Mouse (Mus musculus) ES-CJ7 (cell line): Measurements from ENCODE around the gene Hectd4.

Source experiments
- DNase-seq: peaks from one replicate; pipeline ENCODE4 v3.0.0; 2011; ENCODE audit warnings: low read depth, low spot score

Gene Hectd4

DNA sequence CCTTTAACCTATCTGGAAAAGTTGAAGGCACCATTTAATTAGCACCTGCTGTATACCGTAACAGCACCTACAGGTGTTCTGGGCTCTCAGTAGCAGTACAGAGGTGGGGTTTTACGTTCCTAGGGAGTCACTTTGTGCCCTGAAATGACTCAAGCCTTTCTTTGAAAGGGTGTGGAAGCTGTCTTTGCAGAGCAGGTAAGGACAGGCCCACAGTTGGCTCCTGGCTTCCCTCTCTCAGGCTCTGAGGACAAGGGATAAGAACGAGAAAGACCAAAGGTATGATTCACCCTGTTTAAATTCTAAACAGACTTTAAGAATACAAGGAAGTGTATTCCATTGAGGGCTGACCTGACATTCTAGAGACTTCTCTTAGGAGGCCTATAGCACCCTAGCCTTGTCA is 173.4 kb downstream of the Hectd4 start:
- DNase-seq = no peak

DNA sequence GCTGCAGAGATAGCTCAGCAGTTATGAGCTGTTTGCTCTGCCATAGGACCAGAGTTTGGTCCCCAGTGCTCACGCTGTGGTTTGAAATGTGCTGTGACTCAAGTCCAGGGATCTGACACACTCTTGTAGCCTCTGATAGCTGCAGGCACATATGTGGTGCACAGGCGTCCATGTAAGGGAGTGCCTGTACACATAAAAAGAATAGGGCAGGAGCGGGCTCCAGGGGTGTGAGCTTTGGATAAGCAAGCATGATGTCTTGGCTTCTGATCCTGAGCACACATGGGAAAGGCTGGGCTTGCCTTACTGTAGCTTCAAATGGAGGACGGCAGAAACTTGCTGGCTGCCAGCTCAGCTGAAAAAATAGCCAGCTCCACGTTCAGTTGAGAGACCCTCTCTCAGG is 175.6 kb downstream of the Hectd4 start:
- DNase-seq = no peak

DNA sequence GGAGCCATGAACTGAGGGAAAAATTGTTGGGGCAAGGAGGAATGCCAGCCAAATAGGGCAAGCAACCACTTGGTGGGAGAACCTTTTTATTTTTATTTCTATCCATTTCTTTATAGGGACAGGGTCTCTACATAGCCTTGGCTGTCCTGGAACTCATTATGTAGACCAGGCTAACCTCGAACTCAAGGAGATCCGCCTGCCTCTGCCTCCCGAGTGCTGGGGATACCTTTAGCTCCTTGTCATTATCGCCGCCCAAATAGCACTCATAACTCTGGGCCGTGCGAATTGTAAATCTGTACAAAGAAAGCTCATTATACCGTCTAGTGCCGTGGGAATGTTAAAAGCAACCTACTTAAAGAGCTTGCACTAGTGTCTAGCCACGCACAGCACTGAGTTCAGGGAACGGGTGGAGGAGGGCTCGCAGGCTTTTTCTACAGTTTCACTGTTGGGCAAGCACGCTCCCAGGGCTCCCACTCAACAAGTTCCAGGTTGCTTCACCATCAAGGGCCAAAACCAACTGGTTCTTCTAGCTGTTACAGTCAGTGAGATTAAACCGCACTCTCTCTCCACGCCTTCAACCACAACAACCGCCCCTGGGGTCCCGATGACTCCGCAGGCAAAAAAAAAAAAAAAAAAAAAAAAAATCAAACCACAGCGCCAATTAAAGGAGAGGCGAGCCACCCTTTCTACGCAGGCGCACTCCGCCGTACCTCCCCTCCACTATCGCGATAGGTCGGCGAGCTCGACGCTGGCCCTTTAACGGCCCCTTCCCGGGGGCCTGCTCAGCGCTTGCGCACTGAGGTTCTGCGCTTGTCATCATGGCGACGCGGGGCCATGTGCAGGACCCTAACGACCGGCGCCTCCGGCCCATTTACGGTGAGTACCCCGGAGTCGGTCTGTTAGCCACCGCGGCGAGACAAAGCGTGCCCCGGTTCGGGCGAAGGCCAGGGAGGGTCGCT is 177.4 kb downstream of the Hectd4 start, which contains the start of gene Naa25:
Gene Naa25, plus strand, starts transcription at position 750 of the 959 bp plus-strand sequence.
- peak; percentile 97 for DNase-seq

DNA sequence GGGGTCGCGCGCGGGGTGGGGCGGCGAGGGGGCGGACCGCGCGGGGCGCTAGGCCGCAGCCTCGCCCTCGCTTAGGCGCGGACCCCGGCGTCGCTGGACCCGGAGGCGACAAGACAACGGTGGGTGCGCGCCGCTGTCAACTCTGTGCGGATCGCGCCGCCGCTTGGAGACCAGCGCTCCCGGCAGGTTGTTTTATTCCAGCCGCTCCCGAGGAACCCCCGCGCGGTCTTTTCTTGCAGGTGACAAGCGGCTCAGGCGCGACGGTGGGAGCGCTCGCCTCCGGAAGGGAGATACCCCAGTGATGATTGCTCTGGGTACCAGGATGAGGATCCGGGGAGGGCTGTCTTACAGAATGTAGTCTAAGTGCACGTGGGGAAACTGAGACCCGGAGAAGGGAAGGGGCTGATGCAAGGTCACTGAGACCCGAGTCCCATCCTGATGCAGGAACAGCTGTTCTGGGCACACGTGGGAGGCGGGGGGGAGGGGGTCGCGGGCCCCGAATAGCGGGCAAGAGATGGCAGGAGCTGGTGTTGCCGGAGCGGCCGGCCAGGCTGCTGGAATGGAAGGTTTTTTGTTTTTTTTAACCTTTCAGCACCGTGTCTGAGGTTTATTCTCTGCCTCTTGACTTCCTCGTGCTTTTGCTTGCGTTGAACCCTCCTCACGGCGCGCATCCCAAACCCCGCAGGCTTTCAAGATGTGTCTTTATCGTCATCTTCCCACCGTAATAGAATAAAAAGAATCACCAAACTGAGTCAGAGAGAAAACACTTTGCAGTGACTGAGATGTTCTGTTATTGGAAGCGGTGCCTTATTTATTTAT is 178.3 kb downstream of the Hectd4 start:
- DNase-seq = peak; percentile 59

DNA sequence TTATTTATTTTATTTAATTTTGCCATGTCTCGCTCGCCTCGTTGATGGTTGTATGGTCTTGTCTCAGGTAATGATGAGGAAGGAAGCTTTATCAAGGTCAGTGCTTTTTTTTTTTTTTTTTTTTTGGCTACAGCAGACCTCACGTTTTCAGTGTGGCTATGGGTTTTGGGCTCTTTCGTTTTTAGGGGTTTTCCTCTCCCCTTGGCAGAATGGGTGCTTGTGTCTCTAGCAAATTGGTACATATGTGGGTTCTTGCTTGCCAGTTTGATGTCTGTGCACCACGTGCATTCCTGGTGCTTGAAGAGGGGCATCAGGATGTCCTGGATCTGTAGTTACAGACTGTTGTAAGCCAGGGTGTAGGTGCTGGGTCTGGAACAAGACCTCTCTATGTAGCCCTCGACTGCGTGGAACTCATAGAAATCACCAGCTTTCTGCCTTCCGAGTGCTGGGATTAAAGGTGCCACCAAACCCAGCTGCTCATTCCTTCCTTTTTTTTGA is 179.0 kb downstream of the Hectd4 start:
- DNase-seq = no peak

DNA sequence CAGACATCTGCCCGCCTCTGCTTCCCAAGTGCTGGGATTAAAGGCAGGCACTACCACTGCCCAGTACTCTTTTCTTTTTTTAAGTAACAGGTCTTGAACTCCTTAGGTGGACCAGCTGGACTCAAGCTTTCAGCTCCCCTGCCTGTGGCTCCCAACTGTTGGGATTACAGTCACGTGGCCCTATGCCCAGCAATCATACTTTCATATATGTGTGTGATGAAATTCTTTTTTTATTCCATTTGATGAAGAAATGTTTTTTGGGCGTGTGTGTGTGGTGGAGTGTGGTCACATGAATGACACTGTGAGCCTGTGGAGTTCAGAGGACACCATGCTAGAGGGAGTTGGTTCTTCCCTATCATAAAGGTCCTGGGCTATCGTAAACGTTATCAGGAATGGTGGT is 179.5 kb downstream of the Hectd4 start:
- no peak for DNase-seq

DNA sequence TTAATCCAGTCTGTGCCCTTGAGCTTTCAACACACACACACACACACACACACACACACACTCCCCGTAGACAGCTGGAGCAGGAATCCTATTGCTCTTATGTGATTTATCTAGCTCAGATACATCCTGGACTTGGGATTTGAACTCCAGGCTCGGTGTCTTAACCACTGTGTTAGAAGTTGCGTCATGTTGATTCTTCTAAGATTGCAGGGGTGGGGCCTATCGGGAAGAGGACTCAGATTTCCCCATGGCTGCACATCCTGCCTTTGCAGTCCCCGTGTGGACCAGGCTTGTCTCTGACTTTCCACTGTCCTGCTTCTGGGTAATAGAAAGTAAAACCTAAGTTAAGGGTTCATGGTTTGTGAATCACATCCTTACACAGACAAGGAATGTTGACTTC is 180.0 kb downstream of the Hectd4 start:
- no peak for DNase-seq

DNA sequence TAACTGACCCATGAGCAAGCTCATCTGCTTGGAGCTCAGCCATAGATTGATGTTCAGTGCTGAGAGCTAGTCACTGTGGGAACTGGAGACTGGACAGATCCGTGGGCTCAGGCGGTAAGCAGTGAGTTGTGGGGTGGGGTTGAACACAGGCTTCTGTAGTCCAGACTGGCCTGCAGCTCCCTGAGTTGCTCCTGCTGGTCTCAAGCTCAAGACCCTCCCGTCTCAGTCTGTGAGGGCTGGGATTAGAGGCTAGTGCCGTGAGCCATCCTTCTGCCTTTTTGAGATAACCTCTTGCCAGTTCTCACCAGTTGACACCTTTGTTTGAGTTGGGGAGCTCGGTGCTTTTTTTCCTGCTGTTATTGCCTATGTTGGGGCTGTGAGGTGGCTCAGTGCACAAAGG is 180.8 kb downstream of the Hectd4 start:
- DNase-seq = no peak

DNA sequence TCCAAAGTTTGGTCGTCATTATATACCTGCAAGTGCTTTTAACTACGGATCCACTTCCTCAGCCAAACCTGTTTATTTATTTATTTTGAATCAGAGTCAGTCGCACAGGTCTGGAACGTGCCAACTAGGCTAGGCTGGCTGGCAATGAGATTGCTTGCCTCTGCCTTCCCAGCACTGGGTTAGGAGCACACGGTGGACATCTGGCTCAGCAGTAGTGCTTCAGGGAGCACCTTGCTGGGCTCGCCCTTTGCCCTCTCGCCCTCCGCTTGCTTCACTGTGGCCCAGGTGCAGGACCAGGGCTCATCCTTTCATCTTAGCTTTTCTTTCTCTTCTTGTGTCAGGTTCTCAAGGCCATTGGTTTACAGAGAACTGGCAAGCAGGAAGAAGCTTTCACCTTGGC is 187.8 kb downstream of the Hectd4 start:
- no peak for DNase-seq

DNA sequence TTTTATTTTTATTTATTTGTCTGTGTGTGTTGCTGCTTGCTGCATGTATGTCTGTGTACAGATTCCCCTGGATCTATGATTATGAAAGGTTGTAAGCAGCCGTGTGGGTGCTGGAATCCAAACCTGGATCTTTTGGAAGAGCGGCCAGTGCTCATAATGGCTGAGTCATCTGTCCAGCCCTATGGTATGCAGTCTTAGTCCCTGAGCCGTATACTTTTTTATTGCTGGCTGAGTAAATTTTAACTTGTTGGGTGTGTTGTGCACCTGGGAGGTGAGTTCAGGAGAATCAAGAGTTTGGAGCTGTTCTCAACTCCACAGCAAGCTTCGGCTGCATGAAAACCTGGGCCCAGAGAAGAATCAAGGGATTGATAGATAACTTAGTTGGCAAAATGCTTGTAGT is 191.0 kb downstream of the Hectd4 start:
- no peak for DNase-seq
